Mouse (Mus musculus): Measurements from ENCODE around the gene Dbnl. TPM values are rescaled to one million over a fixed set of nuclear protein-coding genes. Genes with fewer than 3 reads are reported as not detected.

Dbnl gene
- polyA plus RNA-seq (2016; fragmentation: Nextera tagmentation; extraction: Ambion mirVana), result 140 and 160 TPM in 2 replicates

DNA sequence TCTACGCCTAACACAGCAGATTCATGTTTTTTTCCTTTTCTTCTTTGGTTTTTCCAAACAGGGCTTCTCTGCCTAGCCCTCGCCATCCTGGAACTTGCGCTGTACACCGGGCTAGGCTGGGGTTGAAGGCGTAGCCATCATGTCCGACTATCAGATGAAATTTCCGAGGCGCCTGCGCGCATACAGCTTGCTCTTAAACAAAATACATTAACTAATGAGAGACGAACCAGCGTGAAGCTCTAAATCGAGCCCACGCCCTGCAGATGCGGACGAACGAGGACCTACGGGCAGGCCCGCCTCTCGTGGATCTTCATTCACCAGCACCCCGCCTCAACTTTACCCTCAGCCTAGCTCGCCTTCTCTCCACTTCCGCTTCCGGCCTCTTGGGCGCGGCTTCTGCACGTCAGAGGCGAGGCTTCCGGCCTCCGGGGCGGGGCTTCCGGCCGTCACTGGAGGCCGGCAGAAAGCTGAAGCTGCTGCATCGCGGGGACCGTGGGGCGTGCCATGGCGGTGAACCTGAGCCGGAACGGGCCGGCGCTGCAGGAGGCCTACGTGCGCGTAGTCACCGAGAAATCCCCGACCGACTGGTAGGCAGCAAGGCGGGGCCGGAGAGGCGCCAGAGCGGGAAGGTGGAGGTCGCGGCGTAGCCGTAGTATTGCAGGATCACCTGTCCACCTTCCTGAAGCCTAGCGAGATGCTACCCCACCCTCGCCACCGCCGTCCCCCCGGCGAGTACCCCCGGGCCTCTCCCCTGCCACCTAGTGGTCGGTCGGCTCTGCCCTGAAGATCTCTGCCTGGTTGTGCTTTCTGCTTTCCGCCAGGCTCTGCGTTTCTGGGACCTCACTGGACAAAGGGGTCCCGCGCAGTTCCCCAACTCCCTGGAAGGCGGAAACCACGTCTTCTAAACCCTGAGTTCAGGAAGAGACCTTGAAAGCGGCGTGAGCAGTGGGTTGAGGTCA lies at the start of gene Dbnl:
TSS of gene Dbnl (plus strand) at position 433 of the 959 bp plus-strand sequence.
- Histone ChIP-seq H3K27ac (peak within 1 kb of the TSS; percentile 92), H3K9me3 (no peaks in the 10 kb centered on the region), H3K4me1 (replicated peaks) (peaks cover 31% of the 10 kb centered on the region), H3K27me3 (ENCODE audit: insufficient read depth, poor library complexity, severe bottlenecking) (no peaks in the 10 kb centered on the region), H3K36me3 (peaks cover 31% of the 10 kb centered on the region), H3K4me3 (peak within 1 kb of the TSS; percentile 89)
- DNase-seq (ENCODE audit: low spot score), result peak; percentile 97
- WGBS, result under 1% methylated on average over 74 of the region's 74 CpGs

DNA sequence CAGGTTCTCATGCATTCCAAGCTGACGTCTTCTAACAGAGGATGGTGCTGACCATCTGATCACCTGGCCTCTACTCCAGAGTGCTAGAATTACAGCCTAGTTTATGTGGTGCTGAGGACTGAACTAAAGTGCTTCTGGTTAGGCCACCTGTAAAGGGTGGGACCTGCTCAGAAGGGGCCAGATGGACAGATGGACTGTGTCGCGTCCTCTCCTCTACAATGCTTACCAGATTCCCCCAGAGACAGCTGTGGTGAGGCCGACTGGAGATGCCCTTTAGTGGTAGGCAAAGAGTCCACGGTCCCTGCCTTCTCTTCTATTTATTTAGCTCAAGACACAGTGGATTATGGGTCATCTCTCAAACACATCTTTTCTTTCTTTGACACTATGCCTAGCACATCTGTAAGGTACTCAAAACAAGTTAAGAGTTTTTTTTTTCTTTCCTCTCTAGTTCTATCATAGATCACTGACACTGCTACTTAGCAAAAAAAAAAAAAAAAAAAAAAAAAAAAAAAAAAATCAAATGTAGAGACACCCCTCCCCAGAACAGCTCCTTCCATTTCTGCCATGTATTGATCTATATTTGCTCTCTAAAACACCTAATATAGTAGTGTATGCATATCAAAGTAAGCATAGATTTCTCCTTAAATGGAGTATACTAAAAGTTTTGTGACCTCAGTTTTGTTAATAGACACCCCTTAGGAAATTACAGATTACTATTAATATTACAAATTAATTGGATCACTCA lies 49.2 kb upstream of the Dbnl start:
- Histone ChIP-seq H3K36me3 (no peaks in the 10 kb centered on the region), H3K27me3 (ENCODE audit: insufficient read depth, poor library complexity, severe bottlenecking) (0 out of 2 replicates have a peak, but pooled peaks cover 3% of the 10 kb centered on the region), H3K4me3 (no peak overlapping the region), H3K4me1 (replicated peaks) (peaks cover 23% of the 10 kb centered on the region), H3K27ac (no peak overlapping the region), H3K9me3 (0 out of 2 replicates have a peak, but pooled peaks cover 3% of the 10 kb centered on the region)
- DNase-seq (ENCODE audit: low spot score), result no peak
- 79% methylated on average over 5 of the region's 5 CpGs for WGBS

DNA sequence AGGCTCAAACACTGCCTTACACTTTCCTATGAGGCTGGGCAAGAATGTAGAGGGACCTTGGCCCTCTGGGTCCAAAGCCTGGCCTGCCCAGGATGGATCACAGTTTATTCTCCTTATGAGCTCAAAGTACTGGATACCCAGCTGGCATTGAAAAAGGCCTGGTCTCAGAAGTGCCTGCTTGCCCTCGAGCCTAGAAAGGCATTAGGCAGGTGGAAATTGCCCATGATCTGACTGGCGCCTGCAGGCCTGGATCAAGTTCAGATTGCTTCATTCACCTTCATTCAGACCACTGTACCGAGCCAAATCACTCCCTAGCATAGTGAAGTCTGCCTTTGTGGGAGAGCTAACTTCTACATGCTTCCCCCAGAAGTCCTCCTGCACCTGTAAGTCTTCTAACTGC lies 48.4 kb upstream of the Dbnl start:
- Histone ChIP-seq H3K27me3 (ENCODE audit: insufficient read depth, poor library complexity, severe bottlenecking) (0 out of 2 replicates have a peak, but pooled peaks cover 3% of the 10 kb centered on the region), H3K9me3 (0 out of 2 replicates have a peak, but pooled peaks cover 3% of the 10 kb centered on the region), H3K36me3 (no peaks in the 10 kb centered on the region), H3K27ac (no peak overlapping the region), H3K4me3 (peak overlapping the region; percentile 82; the same call in 1 of the 2 replicates), H3K4me1 (replicated peaks) (peaks cover 23% of the 10 kb centered on the region)
- 77% methylated on average over 3 of the region's 3 CpGs for WGBS
- no peak for DNase-seq (ENCODE audit: low spot score)

DNA sequence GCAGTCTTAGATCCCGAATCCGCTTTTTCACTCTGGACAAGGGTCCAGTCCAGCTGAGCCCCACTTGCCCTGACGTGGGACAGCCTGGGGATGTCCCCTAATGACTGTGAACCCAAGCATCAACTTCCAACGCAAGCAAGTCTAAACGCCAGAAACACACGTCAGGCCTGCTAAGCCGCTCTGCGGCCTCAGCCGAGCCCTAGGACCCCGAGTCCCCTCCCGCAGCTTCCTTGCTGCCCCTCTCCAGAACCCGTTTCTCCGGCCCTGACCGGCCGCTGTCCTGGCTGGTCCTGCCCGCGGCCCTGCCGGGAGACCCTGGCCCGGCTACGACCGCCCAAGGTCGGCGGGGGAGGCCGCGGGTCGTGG lies 47.7 kb upstream of the Dbnl start:
- no peaks in the 10 kb centered on the region for H3K36me3 ChIP-seq
- 2% methylated on average over 26 of the region's 26 CpGs for WGBS
- H3K27me3 ChIP-seq (ENCODE audit: insufficient read depth, poor library complexity, severe bottlenecking), result 0 out of 2 replicates have a peak, but pooled peaks cover 3% of the 10 kb centered on the region
- peak overlapping the region; percentile 92 for H3K27ac ChIP-seq
- DNase-seq (ENCODE audit: low spot score), result no peak
- 0 out of 2 replicates have a peak, but pooled peaks cover 3% of the 10 kb centered on the region for H3K9me3 ChIP-seq
- H3K4me1 ChIP-seq (replicated peaks), result peaks cover 23% of the 10 kb centered on the region
- H3K4me3 ChIP-seq, result peak overlapping the region; percentile 82

DNA sequence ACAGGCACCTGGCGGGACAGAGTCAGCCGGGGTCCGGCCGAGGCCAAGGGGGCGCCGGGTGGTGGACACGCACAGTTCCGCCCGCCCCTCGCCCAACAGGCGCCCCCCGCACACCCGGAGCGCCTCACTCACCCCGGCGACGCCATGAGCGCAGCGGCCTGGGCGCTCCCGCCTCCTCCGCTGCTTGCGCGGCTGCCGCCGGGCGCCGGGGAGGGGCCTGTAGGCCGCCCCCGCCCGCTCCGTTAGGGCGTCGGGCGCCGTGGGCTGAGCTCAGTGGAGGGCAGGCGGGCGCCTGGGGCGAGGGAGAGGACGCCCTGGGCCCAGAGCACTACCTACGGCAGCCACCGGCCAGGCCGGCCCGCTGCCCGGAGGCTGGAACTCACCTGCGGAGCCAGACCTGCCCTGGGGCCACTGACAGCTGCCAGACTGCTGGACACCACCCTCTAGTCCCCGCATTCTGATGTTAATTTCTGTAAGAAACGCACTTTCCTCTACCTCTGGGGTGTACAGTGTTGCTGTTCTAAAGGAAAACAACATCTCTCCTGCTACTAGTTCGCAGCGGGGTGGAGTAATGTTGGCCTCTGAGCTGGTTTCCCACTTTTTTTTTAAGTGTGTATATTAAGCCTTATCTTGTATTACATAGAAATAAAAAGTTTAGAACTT lies 47.2 kb upstream of the Dbnl start:
- WGBS, result under 1% methylated on average over 45 of the region's 50 CpGs
- peak overlapping the region; percentile 92 for H3K27ac ChIP-seq

DNA sequence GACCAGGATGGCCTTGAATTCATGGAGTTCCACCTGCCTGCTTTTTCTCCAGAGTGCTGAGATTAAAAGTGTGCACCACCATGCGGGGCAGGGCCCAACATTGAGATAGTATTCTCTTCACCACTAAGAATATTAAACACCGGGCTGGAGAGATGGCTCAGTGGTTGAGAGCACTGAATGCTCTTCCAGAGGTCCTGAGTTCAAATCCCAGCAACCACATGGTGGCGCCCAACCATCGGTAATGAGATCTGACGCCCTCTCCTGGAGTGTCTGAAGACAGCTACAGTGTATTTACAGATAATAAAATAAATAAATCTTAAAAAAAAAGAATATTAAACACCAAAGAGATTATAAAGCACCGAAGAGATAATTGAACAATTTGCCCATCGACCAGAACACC lies 46.2 kb upstream of the Dbnl start:
- no peak for DNase-seq (ENCODE audit: low spot score)
- no peaks in the 10 kb centered on the region for H3K36me3 ChIP-seq
- H3K9me3 ChIP-seq, result 0 out of 2 replicates have a peak, but pooled peaks cover 3% of the 10 kb centered on the region
- peaks cover 23% of the 10 kb centered on the region for H3K4me1 ChIP-seq (replicated peaks)
- 0 out of 2 replicates have a peak, but pooled peaks cover 3% of the 10 kb centered on the region for H3K27me3 ChIP-seq (ENCODE audit: insufficient read depth, poor library complexity, severe bottlenecking)
- H3K27ac ChIP-seq, result no peak overlapping the region
- WGBS, result 76% methylated on average over 7 of the region's 7 CpGs
- no peak overlapping the region for H3K4me3 ChIP-seq

More for the DNA sequence above, 47.2 kb upstream of the Dbnl start:
- H3K4me1 ChIP-seq (replicated peaks), result peaks cover 23% of the 10 kb centered on the region
- peak overlapping the region; percentile 82 for H3K4me3 ChIP-seq
- H3K27me3 ChIP-seq (ENCODE audit: insufficient read depth, poor library complexity, severe bottlenecking), result 0 out of 2 replicates have a peak, but pooled peaks cover 3% of the 10 kb centered on the region
- peak; percentile 61 for DNase-seq (ENCODE audit: low spot score)
- H3K9me3 ChIP-seq, result 0 out of 2 replicates have a peak, but pooled peaks cover 3% of the 10 kb centered on the region
- no peaks in the 10 kb centered on the region for H3K36me3 ChIP-seq

DNA sequence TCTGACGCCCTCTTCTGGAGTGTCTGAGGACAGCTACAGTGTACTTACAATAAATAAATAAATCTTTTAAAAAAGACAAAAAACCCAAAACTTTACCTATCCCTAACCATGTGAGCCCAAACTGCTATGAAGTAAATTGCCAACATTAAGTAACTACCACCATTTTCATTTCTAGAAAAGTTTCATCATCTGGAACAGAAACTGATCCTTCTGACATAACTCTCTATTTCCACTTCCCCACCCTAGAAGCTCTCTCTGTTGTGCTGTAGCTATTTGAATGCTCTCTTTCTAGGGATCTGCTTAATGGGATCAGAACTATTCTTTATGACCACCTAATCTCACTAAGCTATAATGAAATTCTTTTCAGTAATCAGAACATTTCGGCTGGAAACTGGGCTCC lies 43.3 kb upstream of the Dbnl start:
- 82% methylated on average over 2 of the region's 2 CpGs for WGBS
- H3K4me3 ChIP-seq, result no peak overlapping the region
- peaks cover 15% of the 10 kb centered on the region for H3K4me1 ChIP-seq (replicated peaks)
- 0 out of 2 replicates have a peak, but pooled peaks cover 3% of the 10 kb centered on the region for H3K27me3 ChIP-seq (ENCODE audit: insufficient read depth, poor library complexity, severe bottlenecking)
- no peak for DNase-seq (ENCODE audit: low spot score)
- no peak overlapping the region for H3K27ac ChIP-seq
- no peaks in the 10 kb centered on the region for H3K36me3 ChIP-seq
- 0 out of 2 replicates have a peak, but pooled peaks cover 6% of the 10 kb centered on the region for H3K9me3 ChIP-seq

DNA sequence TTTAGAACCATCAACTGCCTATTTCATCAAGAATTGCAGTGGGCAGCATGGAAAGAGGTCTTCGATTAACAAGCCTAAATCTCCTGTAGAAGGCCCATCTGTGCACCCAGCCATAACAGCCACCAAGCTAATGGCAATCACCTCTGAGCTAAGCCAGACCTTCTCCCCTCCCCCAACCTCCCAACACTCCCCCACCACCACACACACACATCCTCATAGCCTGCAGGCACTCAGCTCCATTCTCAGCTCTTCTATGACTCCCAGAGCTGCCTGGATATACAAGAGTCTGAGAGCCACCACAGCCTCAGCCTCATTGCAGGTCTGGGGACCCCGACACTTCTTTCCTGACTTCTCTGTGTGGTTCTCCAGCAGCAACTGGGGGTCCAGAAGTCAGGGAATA lies 34.5 kb upstream of the Dbnl start:
- H3K4me1 ChIP-seq (replicated peaks), result no peaks in the 10 kb centered on the region
- H3K27me3 ChIP-seq (ENCODE audit: insufficient read depth, poor library complexity, severe bottlenecking), result no peaks in the 10 kb centered on the region
- H3K27ac ChIP-seq, result no peak overlapping the region
- DNase-seq (ENCODE audit: low spot score), result no peak
- WGBS, result 90% methylated on average over 2 of the region's 2 CpGs
- peaks cover 14% of the 10 kb centered on the region; the same call in 1 of the 2 replicates for H3K9me3 ChIP-seq
- no peak overlapping the region for H3K4me3 ChIP-seq
- peaks cover 33% of the 10 kb centered on the region for H3K36me3 ChIP-seq

DNA sequence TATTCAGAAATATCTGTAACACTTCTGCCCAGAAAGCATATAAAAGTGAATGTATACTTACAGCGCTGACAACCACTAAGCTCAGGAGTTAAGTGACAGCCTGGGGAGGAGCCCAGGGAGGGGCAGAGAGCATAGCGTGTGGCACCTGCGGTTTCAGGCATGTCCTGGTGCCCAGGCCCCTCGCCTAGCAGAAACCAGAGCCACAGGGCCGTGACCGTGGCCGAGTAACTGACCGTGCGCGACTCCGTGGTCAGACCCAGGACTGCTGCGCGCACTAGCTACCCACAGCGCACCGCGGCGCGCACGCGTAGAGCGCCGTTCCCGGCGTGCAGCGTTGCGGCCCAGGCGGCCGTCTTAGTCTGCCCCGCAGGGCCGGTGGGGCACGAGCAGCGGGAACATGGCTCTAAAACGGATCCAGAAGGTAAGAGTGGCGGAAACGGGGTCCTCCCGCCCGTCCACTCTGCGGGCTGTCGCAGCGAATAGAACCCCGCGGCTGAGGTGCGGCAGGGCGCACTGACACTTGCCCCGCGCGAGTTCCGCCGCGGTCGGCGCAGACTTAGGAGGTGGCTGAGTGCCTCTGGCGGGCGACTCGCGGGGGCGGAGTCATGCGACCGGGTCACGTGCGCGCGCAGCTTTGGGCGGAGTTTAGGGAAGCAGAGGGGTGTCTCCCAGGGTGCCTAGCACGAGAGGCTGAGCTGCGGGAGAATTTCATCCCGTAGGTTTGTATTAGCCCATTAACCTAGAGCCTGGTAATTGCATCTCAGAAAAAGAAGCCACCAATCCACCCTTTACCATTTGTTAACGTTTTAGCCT lies 26.3 kb upstream of the Dbnl start, which contains the start of gene Urgcp:
TSS of gene Urgcp (minus strand) at position 557 of the 813 bp plus-strand sequence.
- Histone ChIP-seq H3K27ac (peak within 1 kb of the TSS; percentile 97), H3K4me3 (peak within 1 kb of the TSS; percentile 80), H3K27me3 (ENCODE audit: insufficient read depth, poor library complexity, severe bottlenecking) (no peaks in the 10 kb centered on the region), H3K9me3 (no peaks in the 10 kb centered on the region), H3K36me3 (peaks cover 8% of the 10 kb centered on the region), H3K4me1 (replicated peaks) (peaks cover 17% of the 10 kb centered on the region)
- WGBS, result under 1% methylated on average over 68 of the region's 68 CpGs
- peak; percentile 98 for DNase-seq (ENCODE audit: low spot score)

DNA sequence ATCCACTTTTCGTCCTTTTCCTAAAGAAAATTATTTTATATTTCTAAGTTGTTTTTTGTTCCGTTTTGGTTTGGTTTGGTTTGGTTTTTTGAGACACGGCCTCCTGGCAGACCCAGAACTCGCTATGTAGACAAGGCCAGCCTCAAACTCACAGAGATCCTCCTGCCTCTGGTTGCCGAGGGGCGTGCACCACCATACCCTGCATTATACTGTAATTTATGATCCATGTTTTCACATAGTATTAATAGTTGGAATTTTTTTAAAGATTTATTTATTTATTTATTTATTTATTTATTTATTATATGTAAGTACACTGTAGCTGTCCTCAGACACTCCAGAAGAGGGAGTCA lies 25.7 kb upstream of the Dbnl start:
- Histone ChIP-seq H3K4me3 (peak overlapping the region; percentile 80), H3K27me3 (ENCODE audit: insufficient read depth, poor library complexity, severe bottlenecking) (no peaks in the 10 kb centered on the region), H3K36me3 (peaks cover 3% of the 10 kb centered on the region), H3K4me1 (replicated peaks) (peaks cover 17% of the 10 kb centered on the region), H3K9me3 (no peaks in the 10 kb centered on the region), H3K27ac (peak overlapping the region; percentile 97)
- WGBS, result 23% methylated on average over 6 of the region's 6 CpGs
- DNase-seq (ENCODE audit: low spot score), result no peak

DNA sequence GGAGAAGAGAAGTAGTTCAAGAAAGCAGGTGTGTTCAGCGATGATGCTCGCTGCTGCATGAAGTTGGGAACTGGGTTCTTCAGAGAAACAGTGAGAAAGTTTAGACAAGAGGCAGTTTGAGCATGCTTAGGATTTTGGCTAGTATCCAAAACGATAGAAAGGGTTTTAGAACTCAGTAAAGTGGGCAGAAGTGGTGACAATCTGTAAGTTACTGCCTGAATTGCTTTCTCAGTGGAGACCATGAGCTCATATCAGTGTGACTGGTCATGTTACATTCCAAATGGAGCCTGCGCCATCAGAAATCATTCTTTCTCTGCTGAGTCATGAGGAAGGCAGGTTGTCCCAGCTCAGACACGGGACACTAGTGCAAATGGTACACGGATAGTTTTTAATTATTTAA lies 22.3 kb upstream of the Dbnl start:
- H3K27ac ChIP-seq, result no peak overlapping the region
- 92% methylated on average over 6 of the region's 6 CpGs for WGBS
- no peak for DNase-seq (ENCODE audit: low spot score)

More for the DNA sequence above, 22.3 kb upstream of the Dbnl start:
- Histone ChIP-seq H3K36me3 (peaks cover 22% of the 10 kb centered on the region), H3K4me1 (replicated peaks) (peaks cover 8% of the 10 kb centered on the region), H3K4me3 (no peak overlapping the region), H3K9me3 (no peaks in the 10 kb centered on the region), H3K27me3 (ENCODE audit: insufficient read depth, poor library complexity, severe bottlenecking) (no peaks in the 10 kb centered on the region)

Data from hindbrain, embryonic 10.5 days (tissue).